Mouse (Mus musculus) MEL (cell line): Measurements from ENCODE around the gene Rac3. TPM values are rescaled to one million over a fixed set of nuclear protein-coding genes. Genes with fewer than 3 reads are reported as not detected.
"Not testable (repeated sequence)": the region's sequence is repeated elsewhere in the genome, so short reads cannot be mapped to it uniquely, and the experiment has no call there.

Source experiments
- DNase-seq: peaks from one replicate; pipeline ENCODE4 v3.0.0; 2011; ENCODE audit warnings: low read depth, low spot score
- H3K27ac ChIP-seq: 2 replicates; pipeline ENCODE4 v1.5.1; 2012; ENCODE audit warnings: low read depth, mild to moderate bottlenecking, control low read depth, low read length, moderate library complexity; ENCODE audit not compliant: control insufficient read depth
- H3K27me3 ChIP-seq, 2 experiments: fragments of 150-350 bp in 1 of 2; sonication (generic) in 1 of 2; 2 replicates each; pipeline ENCODE4 v1.6.1; 2012; ENCODE audit warnings: low read length in 2 of 2, mild to moderate bottlenecking in 2 of 2, improper control_type of control experiment in 1 of 2, moderate library complexity in 1 of 2; ENCODE audit not compliant: insufficient read depth in 2 of 2, control insufficient read depth in 1 of 2
- H3K36me3 ChIP-seq, 2 experiments: 2 replicates each; pipeline ENCODE4 v1.6.1; 2012 to 2014; ENCODE audit warnings: low read length in 2 of 2, improper control_type of control experiment in 1 of 2, inconsistent platforms in 1 of 2, mild to moderate bottlenecking in 1 of 2; ENCODE audit not compliant: insufficient read depth in 2 of 2, control insufficient read depth in 1 of 2
- H3K4me1 ChIP-seq, 2 experiments: fragments of 150-350 bp in 1 of 2; sonication (generic) in 1 of 2; 2 replicates each; pipeline ENCODE4 v1.6.1; 2012; ENCODE audit warnings: low read length in 2 of 2, improper control_type of control experiment in 1 of 2, mild to moderate bottlenecking in 1 of 2; ENCODE audit not compliant: insufficient read depth in 2 of 2, control insufficient read depth in 1 of 2
- H3K4me3 ChIP-seq, 2 experiments: fragments of 150-350 bp in 1 of 2; sonication (generic) in 1 of 2; 2 replicates each; pipeline ENCODE4 v1.5.1; 2012; ENCODE audit warnings: low read depth in 2 of 2, low read length in 2 of 2, mild to moderate bottlenecking in 2 of 2, moderate library complexity in 2 of 2, control low read depth in 1 of 2, improper control_type of control experiment in 1 of 2; ENCODE audit not compliant: control insufficient read depth in 1 of 2, insufficient read depth in 1 of 2
- H3K79me2 ChIP-seq: 2 replicates; pipeline ENCODE4 v1.6.1; 2012; ENCODE audit warnings: mild to moderate bottlenecking, low read length, moderate library complexity; ENCODE audit not compliant: control insufficient read depth, poor library complexity, insufficient read depth
- H3K9ac ChIP-seq: 2 replicates; pipeline ENCODE4 v1.6.1; 2012; ENCODE audit warnings: low read depth, mild to moderate bottlenecking, control low read depth, low read length, moderate library complexity; ENCODE audit not compliant: control insufficient read depth, poor library complexity, severe bottlenecking
- H3K9me3 ChIP-seq: fragments of 150-350 bp; sonication (generic); replicated peaks from 2 replicates; pipeline ENCODE4 v1.6.1; 2012; ENCODE audit warnings: mild to moderate bottlenecking, low read length, improper control_type of control experiment, moderate library complexity; ENCODE audit not compliant: insufficient read depth
- CHD1 ChIP-seq: IDR thresholded peaks from 2 replicates; pipeline ENCODE4 v1.6.1; 2012; ENCODE audit warnings: low read depth, mild to moderate bottlenecking, inconsistent platforms, low read length, improper control_type of control experiment
- CHD2 ChIP-seq: IDR thresholded peaks from 2 replicates; pipeline ENCODE4 v1.6.1; 2011; ENCODE audit warnings: low read length, improper control_type of control experiment
- E2F4 ChIP-seq: IDR thresholded peaks from 2 replicates; pipeline ENCODE4 v1.6.1; 2011; ENCODE audit warnings: low read depth, low read length, improper control_type of control experiment, borderline replicate concordance
- EP300 ChIP-seq, 2 experiments: IDR thresholded peaks; 2 replicates each; pipeline ENCODE4 v1.6.1; 2011; ENCODE audit warnings: improper control_type of control experiment in 2 of 2, low read length in 2 of 2, low read depth in 1 of 2, mild to moderate bottlenecking in 1 of 2
- ETS1 ChIP-seq: IDR thresholded peaks from 2 replicates; pipeline ENCODE4 v1.6.1; 2012; ENCODE audit warnings: low read depth, mild to moderate bottlenecking, inconsistent platforms, low read length, improper control_type of control experiment, moderate library complexity
- GABPA ChIP-seq: IDR thresholded peaks from 2 replicates; pipeline ENCODE4 v1.6.1; 2012; ENCODE audit warnings: low read depth, mild to moderate bottlenecking, inconsistent platforms, low read length, improper control_type of control experiment, moderate library complexity
- GATA1 ChIP-seq: IDR thresholded peaks from 2 replicates; pipeline ENCODE4 v1.6.1; 2011; ENCODE audit warnings: low read depth, low read length, improper control_type of control experiment
- KAT2A ChIP-seq: conservative IDR thresholded peaks from 2 replicates; pipeline ENCODE4 v1.6.1; 2012; ENCODE audit warnings: low read depth, low read length, improper control_type of control experiment, inconsistent platforms
- MAFK ChIP-seq: IDR thresholded peaks from 2 replicates; pipeline ENCODE4 v1.6.1; 2011; ENCODE audit warnings: low read depth, mild to moderate bottlenecking, low read length, improper control_type of control experiment, borderline replicate concordance
- MAZ ChIP-seq: IDR thresholded peaks from 2 replicates; pipeline ENCODE4 v1.6.1; 2012; ENCODE audit warnings: low read depth, mild to moderate bottlenecking, inconsistent platforms, low read length, improper control_type of control experiment
- MXI1 ChIP-seq: IDR thresholded peaks from 2 replicates; pipeline ENCODE4 v1.6.1; 2011; ENCODE audit warnings: mild to moderate bottlenecking, low read depth, low read length, improper control_type of control experiment
- MYB ChIP-seq: IDR thresholded peaks from 2 replicates; pipeline ENCODE4 v1.6.1; 2011; ENCODE audit warnings: mild to moderate bottlenecking, low read depth, low read length, improper control_type of control experiment
- NELFE ChIP-seq: IDR thresholded peaks from 2 replicates; pipeline ENCODE4 v1.6.1; 2011; ENCODE audit warnings: low read depth, low read length, improper control_type of control experiment
- NRF1 ChIP-seq: IDR thresholded peaks from 2 replicates; pipeline ENCODE4 v1.6.1; 2014; ENCODE audit warnings: low read depth, mild to moderate bottlenecking, inconsistent platforms, low read length, improper control_type of control experiment, moderate library complexity; ENCODE audit not compliant: poor library complexity, insufficient read depth, severe bottlenecking
- POLR2A ChIP-seq, 2 experiments: IDR thresholded peaks; 2 replicates each; pipeline ENCODE4 v1.6.1; 2011 to 2012; ENCODE audit warnings: low read length in 2 of 2, mild to moderate bottlenecking in 2 of 2, control low read depth in 1 of 2, improper control_type of control experiment in 1 of 2, low read depth in 1 of 2, moderate library complexity in 1 of 2; ENCODE audit not compliant: control insufficient read depth in 1 of 2, insufficient read depth in 1 of 2, poor library complexity in 1 of 2
- POLR2AphosphoS2 ChIP-seq: IDR thresholded peaks from 2 replicates; pipeline ENCODE4 v1.6.1; 2011; ENCODE audit warnings: low read length, improper control_type of control experiment
- POLR2AphosphoS5 ChIP-seq: IDR thresholded peaks from 2 replicates; pipeline ENCODE4 v1.6.1; 2012; ENCODE audit warnings: low read depth, borderline replicate concordance, mild to moderate bottlenecking, inconsistent platforms, low read length, moderate library complexity, mixed read lengths
- TBP ChIP-seq: IDR thresholded peaks from 2 replicates; pipeline ENCODE4 v1.8.0; 2011; ENCODE audit warnings: low read depth, low read length, improper control_type of control experiment
- USF1 ChIP-seq: IDR thresholded peaks from 2 replicates; pipeline ENCODE4 v1.6.1; 2014; ENCODE audit warnings: low read depth, mild to moderate bottlenecking, inconsistent platforms, low read length, improper control_type of control experiment, moderate library complexity
- USF2 ChIP-seq, 2 experiments: IDR thresholded peaks; 2 replicates each; pipeline ENCODE4 v1.6.1; 2011 to 2012; ENCODE audit warnings: improper control_type of control experiment in 2 of 2, low read length in 2 of 2, borderline replicate concordance in 1 of 2, inconsistent platforms in 1 of 2, low read depth in 1 of 2, mild to moderate bottlenecking in 1 of 2; ENCODE audit not compliant: insufficient read depth in 1 of 2
- ZMIZ1 ChIP-seq: IDR thresholded peaks from 2 replicates; pipeline ENCODE4 v1.6.1; 2012; ENCODE audit warnings: low read depth, mild to moderate bottlenecking, inconsistent platforms, low read length, improper control_type of control experiment, moderate library complexity
- polyA plus RNA-seq, 2 experiments: library from polyadenylated mRNA; stranded (reverse) in 1 of 2; unstranded in 1 of 2; fragments of >175 nt in 1 of 2; fragments of >200 nt in 1 of 2; gene quantifications; 2 replicates each; pipeline versions ENCODE4 v1.2.1 to v1.2.4; 2012; ENCODE audit warnings: low replicate concordance in 2 of 2, low read depth in 1 of 2; ENCODE audit not compliant: insufficient read length in 2 of 2, insufficient read depth in 1 of 2, missing spikeins in 1 of 2
- total RNA-seq: library from RNA; depleted of rRNA; stranded (reverse); fragments of 300-350 nt; gene quantifications from 2 replicates; pipeline ENCODE4 v1.2.3, GENCODE M21; 2012

Rac3 gene
- total and polyA plus RNA-seq, 3 experiments = 12.0 to 13.1 TPM; not detected in 1

DNA sequence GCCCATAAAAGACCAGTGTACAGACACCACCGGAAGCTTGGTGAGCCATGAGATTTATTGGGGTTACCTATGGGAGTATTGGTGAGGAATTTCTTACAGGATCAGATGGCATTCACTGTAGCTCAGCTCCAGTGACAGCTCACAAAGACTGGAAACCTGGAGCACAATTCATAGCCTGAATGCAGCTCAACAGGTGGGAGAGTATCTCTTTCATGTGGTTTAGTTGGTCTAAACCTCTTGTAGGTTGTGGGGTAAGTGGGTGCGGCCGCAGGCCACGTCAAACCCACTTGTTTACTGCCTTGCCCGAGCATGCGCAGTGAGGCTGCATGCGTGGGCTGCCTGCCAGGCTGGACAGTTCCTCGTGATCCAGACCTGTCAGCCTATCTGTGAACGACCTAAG, 39.0 kb downstream of the Rac3 start:
- no peaks in the 10 kb centered on the region for H3K4me1 ChIP-seq
- H3K9ac ChIP-seq = no peak overlapping the region
- no peaks in the 10 kb centered on the region for H3K36me3 ChIP-seq
- H3K27me3 ChIP-seq = no peaks in the 10 kb centered on the region
- TF ChIP-seq POLR2AphosphoS2 (no peak), POLR2A (IDR thresholded peaks at IDR 0.05; ENCODE audit: control insufficient read depth in 1 of 2, insufficient read depth in 1 of 2, low read depth in 1 of 2, low read length in 2 of 2, poor library complexity in 1 of 2) (no peak), MXI1 (no peak), TBP (no peak), CHD2 (no peak), CHD1 (no peak), GABPA (no peak), MAZ (no peak), GATA1 (no peak)
- no peaks in the 10 kb centered on the region for H3K9me3 ChIP-seq
- H3K27ac ChIP-seq = no peak overlapping the region
- no peaks in the 10 kb centered on the region for H3K79me2 ChIP-seq
- no peak overlapping the region for H3K4me3 ChIP-seq
- no peak for DNase-seq

- no peak for DNase-seq
- TF ChIP-seq NELFE (no peak), ETS1 (no peak), CHD1 (no peak), EP300 (IDR thresholded peaks at IDR 0.05; ENCODE audit: low read depth in 1 of 2, low read length in 2 of 2) (no peak), MXI1 (no peak), USF2 (IDR thresholded peaks at IDR 0.05; ENCODE audit: borderline replicate concordance in 1 of 2, insufficient read depth in 1 of 2, low read depth in 1 of 2, low read length in 2 of 2) (no peak), NRF1 (no peak), E2F4 (no peak), CHD2 (no peak), ZMIZ1 (no peak), POLR2AphosphoS2 (no peak), TBP (no peak), USF1 (no peak), KAT2A (no peak), MYB (no peak), POLR2AphosphoS5 (no peak), MAFK (no peak)
- H3K4me1 ChIP-seq = no peaks in the 10 kb centered on the region
- H3K36me3 ChIP-seq = no peaks in the 10 kb centered on the region
- no peaks in the 10 kb centered on the region for H3K79me2 ChIP-seq
- H3K27me3 ChIP-seq = no peaks in the 10 kb centered on the region
- no peaks in the 10 kb centered on the region for H3K9me3 ChIP-seq
- H3K4me3 ChIP-seq = no peak overlapping the region
- H3K9ac ChIP-seq = no peak overlapping the region
- no peak overlapping the region for H3K27ac ChIP-seq
These were observed 40.8 kb downstream of the Rac3 start for GRCm38 (mm10) chr11:120761811-120762671.

DNA sequence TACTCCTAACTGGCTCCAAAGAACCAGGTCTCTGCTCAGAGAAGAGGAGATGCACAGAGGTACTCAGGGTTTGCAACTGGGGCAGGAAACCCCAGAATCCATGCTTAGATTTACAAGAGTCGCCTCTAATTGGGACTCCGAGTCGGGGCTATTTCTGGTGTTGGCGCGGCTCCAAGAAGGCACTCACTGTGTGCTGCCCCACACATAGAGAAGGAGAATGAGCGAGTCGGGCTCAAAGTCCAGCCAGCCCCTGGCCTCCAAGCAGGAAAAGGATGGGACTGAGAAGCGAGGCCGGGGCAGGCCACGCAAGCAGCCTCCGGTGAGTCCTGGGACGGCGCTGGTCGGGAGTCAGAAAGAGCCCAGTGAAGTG, 41.4 kb downstream of the Rac3 start, which contains the start of gene Hmga1b:
TSS of gene Hmga1b (plus strand) at position 123 of the 370 bp plus-strand sequence.
- not testable (repeated sequence) for H3K4me3 ChIP-seq, H3K9ac ChIP-seq, H3K27ac ChIP-seq, H3K9me3 ChIP-seq, H3K4me1 ChIP-seq, DNase-seq, H3K27me3 ChIP-seq, H3K36me3 ChIP-seq, H3K79me2 ChIP-seq
